Mouse (Mus musculus) liver, embryonic 14.5 days (tissue): ENCODE results near the gene Ccnl1.

Source experiments
- CTCF ChIP-seq: IDR thresholded peaks from 2 replicates; pipeline ENCODE4 v1.5.1; 2016; ENCODE audit warnings: antibody characterized with exemption, low read depth, control low read depth
- EP300 ChIP-seq: IDR thresholded peaks from 2 replicates; pipeline ENCODE4 v1.6.1; 2016; ENCODE audit warnings: antibody characterized with exemption, low read depth

DNA sequence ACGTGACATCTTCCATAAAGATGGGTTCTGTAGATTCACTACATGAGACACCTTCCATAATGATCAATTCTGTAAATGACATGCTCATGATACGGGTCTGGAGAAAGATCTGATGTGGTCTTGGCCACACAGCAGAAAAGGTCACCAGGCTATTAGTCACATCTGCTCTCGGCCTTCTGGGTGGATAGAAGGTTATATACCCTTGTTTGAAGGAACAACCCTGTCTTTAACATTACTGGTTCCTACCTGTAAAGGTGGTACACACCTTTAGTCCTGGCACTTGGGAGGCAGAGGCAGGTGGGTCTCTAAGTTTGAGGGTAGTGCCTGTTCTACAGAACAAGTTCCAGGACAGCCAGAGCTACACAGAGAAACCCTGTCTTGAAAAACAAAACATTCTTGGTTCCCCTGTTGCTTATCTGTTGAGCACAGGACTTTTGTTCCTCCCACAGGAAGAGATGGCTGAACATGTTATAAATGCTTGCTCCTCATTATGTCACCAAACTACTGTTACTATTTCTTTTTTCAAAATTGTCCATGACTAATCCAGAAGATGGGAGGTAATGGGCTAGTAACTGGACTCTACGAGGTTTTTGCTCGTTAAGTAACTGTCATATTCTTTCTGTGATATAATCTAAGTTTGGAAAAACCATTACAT, 2.4 kb upstream of the Ccnl1 start:
- TF ChIP-seq CTCF (no peak), EP300 (peak; percentile 71)
